In genomic region chr11:68777933-68778332, GRCm38 (mm10) we compare ENCODE assay signal across 22 mouse cellular contexts.
A peak's percentile ranks its signal among the peaks of the same experiment; 100 is the strongest.
DNase-seq lines count a peak whose midpoint lies in the region; TF ChIP-seq lines count a peak whose summit lies in the region.
"Had no signal": no experiment of that assay in that cellular context is flagged by ENCODE, and none has a peak within 500 bp of the region (broad histone marks: within the 10 kb centered on the region; RNA-seq: fewer than 3 reads in every experiment).

No protein-coding gene starts in this region.

- no peak for TF ChIP-seq RAD21 in MEL (IDR thresholded peaks at IDR 0.05; ENCODE audit: low read depth, low read length)

- TF ChIP-seq CTCF in MEL (IDR thresholded peaks at IDR 0.05 in 2 of 3, conservative IDR thresholded peaks at IDR 0.05 in 1 of 3; ENCODE audit: control insufficient read depth in 1 of 3, insufficient read depth in 1 of 3, low read depth in 2 of 3, low read length in 3 of 3, poor library complexity in 1 of 3, severe bottlenecking in 1 of 3), result no peak
- no peak for TF ChIP-seq CTCF in thymus, adult 2 months (IDR thresholded peaks at IDR 0.05; ENCODE audit: borderline replicate concordance, control insufficient read depth, extremely low read depth, insufficient read depth, low read length, poor library complexity)

- H3K4me3 ChIP-seq in MEL (ENCODE audit: control insufficient read depth in 1 of 2, insufficient read depth in 1 of 2, low read depth in 2 of 2, low read length in 2 of 2), result no peak overlapping the region
- H3K4me3 ChIP-seq in thymus, adult 2 months (ENCODE audit: control insufficient read depth, insufficient read depth, low read length), result no peak overlapping the region
- H3K4me3 ChIP-seq: embryonic facial prominence, embryonic 13.5 days; embryonic facial prominence, embryonic 15.5 days; erythroblast, embryonic 14.5 days; forebrain, embryonic 10.5 days; forebrain, embryonic 12.5 days had no signal

- no peak overlapping the region for H3K9ac ChIP-seq in MEL (ENCODE audit: control insufficient read depth, low read depth, low read length, poor library complexity, severe bottlenecking)
- H3K9ac ChIP-seq: embryonic facial prominence, embryonic 13.5 days; embryonic facial prominence, embryonic 15.5 days; forebrain, embryonic 12.5 days had no signal

- H3K79me2 ChIP-seq in MEL (ENCODE audit: control insufficient read depth, insufficient read depth, low read length, poor library complexity), result no peaks in the 10 kb centered on the region

- WGBS in thymus, adult 2 months, result 86% methylated on average over 11 of the region's 11 CpGs

- H3K4me1 ChIP-seq in MEL (ENCODE audit: control insufficient read depth in 1 of 2, insufficient read depth in 2 of 2, low read length in 2 of 2), result no peaks in the 10 kb centered on the region
- H3K4me1 ChIP-seq in thymus, adult 2 months (replicated peaks; ENCODE audit: control insufficient read depth, insufficient read depth, low read length), result no peaks in the 10 kb centered on the region
- H3K4me1 ChIP-seq: embryonic facial prominence, embryonic 13.5 days; embryonic facial prominence, embryonic 15.5 days; forebrain, embryonic 10.5 days had no signal

- peak; percentile 26 for DNase-seq in adrenal gland, postnatal 14 days
- DNase-seq in adrenal gland, adult 18-20 months (ENCODE audit: low spot score in 2 of 2), result no peak
- DNase-seq in right cerebral cortex, postnatal 14 days, result peak; percentile 28
- DNase-seq in right cerebral cortex, postnatal 10 days (ENCODE audit: low spot score in 2 of 2), result no peak
- no peak for DNase-seq in MEL (ENCODE audit: low read depth, low spot score)
- no peak for DNase-seq in thymus, adult 2 months
- DNase-seq: adrenal gland, adult 8-10 months; adrenal gland, postnatal 25 days; B cell, adult 2 months; cerebellum, adult 11 months; cerebellum, adult 18-20 months; cerebellum, adult 8-10 months; cerebellum, adult 9-11 months; cerebellum, postnatal 14 days; cerebellum, postnatal 36 days; embryo, embryonic 11 days had no signal

- TF ChIP-seq POLR2A in MEL (IDR thresholded peaks at IDR 0.05; ENCODE audit: control insufficient read depth in 1 of 2, insufficient read depth in 1 of 2, low read depth in 1 of 2, low read length in 2 of 2, poor library complexity in 1 of 2), result no peak
- TF ChIP-seq POLR2A in thymus, adult 2 months (IDR thresholded peaks at IDR 0.05; ENCODE audit: control insufficient read depth, extremely low read depth, insufficient read depth, low read length, poor library complexity), result no peak

- no peak for TF ChIP-seq EP300 in MEL (IDR thresholded peaks at IDR 0.05; ENCODE audit: low read depth in 1 of 2, low read length in 2 of 2)

- H3K9me3 ChIP-seq in MEL (replicated peaks; ENCODE audit: insufficient read depth, low read length), result no peaks in the 10 kb centered on the region
- H3K9me3 ChIP-seq: embryonic facial prominence, embryonic 13.5 days; embryonic facial prominence, embryonic 15.5 days; forebrain, embryonic 10.5 days; forebrain, embryonic 12.5 days; G1E had no signal

- no peak overlapping the region for H3K27ac ChIP-seq in MEL (ENCODE audit: control insufficient read depth, low read depth, low read length)
- no peak overlapping the region for H3K27ac ChIP-seq in thymus, adult 2 months (ENCODE audit: control insufficient read depth, insufficient read depth, low read length)
- H3K27ac ChIP-seq: embryonic facial prominence, embryonic 13.5 days; embryonic facial prominence, embryonic 15.5 days; forebrain, embryonic 10.5 days; forebrain, embryonic 12.5 days had no signal

- H3K36me3 ChIP-seq in MEL (ENCODE audit: control insufficient read depth in 1 of 2, insufficient read depth in 2 of 2, low read length in 2 of 2), result peaks cover 0 to 52% of the 10 kb centered on the region in 2 experiments; a peak in 2 of 4 replicates
- no peaks in the 10 kb centered on the region for H3K36me3 ChIP-seq in thymus, adult 2 months (ENCODE audit: control insufficient read depth, insufficient read depth, low read length)
- H3K36me3 ChIP-seq: G1E had no signal

- H3K27me3 ChIP-seq in MEL (ENCODE audit: control insufficient read depth in 1 of 2, insufficient read depth in 2 of 2, low read length in 2 of 2), result no peaks in the 10 kb centered on the region
- H3K27me3 ChIP-seq in thymus, adult 2 months (ENCODE audit: control insufficient read depth, insufficient read depth, low read length), result no peaks in the 10 kb centered on the region
- H3K27me3 ChIP-seq: embryonic facial prominence, embryonic 13.5 days; embryonic facial prominence, embryonic 15.5 days; forebrain, embryonic 12.5 days had no signal

TF ChIP-seq in MEL, 35 proteins besides CTCF, POLR2A, EP300 and RAD21:
- TF ChIP-seq MAFK (IDR thresholded peaks at IDR 0.05; ENCODE audit: borderline replicate concordance, low read depth, low read length) (peak; percentile 80), HCFC1 (IDR thresholded peaks at IDR 0.05; ENCODE audit: low read depth, low read length) (no peak), UBTF (IDR thresholded peaks at IDR 0.05; ENCODE audit: borderline replicate concordance, insufficient read depth, low read depth, low read length) (no peak), POLR2AphosphoS2 (IDR thresholded peaks at IDR 0.05; ENCODE audit: low read length) (no peak), ELF1 (IDR thresholded peaks at IDR 0.05; ENCODE audit: low read depth, low read length) (no peak), RCOR1 (IDR thresholded peaks at IDR 0.05; ENCODE audit: low read depth, low read length) (no peak), MYB (IDR thresholded peaks at IDR 0.05; ENCODE audit: low read depth, low read length) (no peak)

Comparison
In these comparisons a context has a peak if more than half of its experiments do, and no peak if none do; other contexts are left out.
1. DNase-seq: peak in adrenal gland, postnatal 14 days (single experiment) and right cerebral cortex, postnatal 14 days (single experiment); none in adrenal gland, adult 18-20 months (0 of 2), right cerebral cortex, postnatal 10 days (0 of 2), MEL (single experiment) and thymus, adult 2 months (single experiment).